Mouse (Mus musculus) gastrocnemius, adult 2 months (tissue): ENCODE results near the gene Clint1. TPM values are rescaled to one million over a fixed set of nuclear protein-coding genes. Genes with fewer than 3 reads are reported as not detected.

Experiments
- DNase-seq: peaks from one replicate; pipeline ENCODE4 v3.0.0; 2022
- H3K27ac ChIP-seq: fragments of 200-600 bp; 2 replicates; pipeline ENCODE4 v1.8.1; 2022; ENCODE audit warnings: mild to moderate bottlenecking
- H3K4me3 ChIP-seq: fragments of 200-600 bp; 2 replicates; pipeline ENCODE4 v1.8.1; 2022; ENCODE audit warnings: mild to moderate bottlenecking, moderate library complexity
- CTCF ChIP-seq: fragments of 200-600 bp; IDR thresholded peaks from 2 replicates; pipeline ENCODE4 v1.8.1; 2022; ENCODE audit warnings: antibody characterized with exemption, mild to moderate bottlenecking, moderate library complexity
- intact Hi-C: fragments of 180-260 bp; cut with DNase I; formaldehyde crosslinking; loops from one replicate; pipeline ENCODE4 v1.15.1; 2025
- total RNA-seq, 2 experiments: library from RNA; stranded (reverse); gene quantifications; 2 replicates each; pipeline ENCODE4 v1.2.3; 2021

Clint1 gene
- total RNA-seq, 2 experiments from 2014 or later: 40.2 to 44.9 TPM

- no peak for TF ChIP-seq CTCF
- Histone ChIP-seq H3K27ac (no peak overlapping the region), H3K4me3 (no peak overlapping the region)
- intact Hi-C loops: no loop called here
- no peak for DNase-seq
Observed at GRCm38 (mm10) chr11:45850317-45850716, 1.5 kb upstream of the Clint1 start.

GRCm38 (mm10) chr11:45852124-45852994 is 508 bp downstream of the Clint1 start:
- Histone ChIP-seq H3K27ac (peak overlapping the region; percentile 92), H3K4me3 (peak overlapping the region; percentile 97)
- TF ChIP-seq CTCF: no peak
- no peak for DNase-seq
- intact Hi-C loops: no loop called here

GRCm38 (mm10) chr11:45852995-45853317 is 1.1 kb downstream of the Clint1 start:
- peak overlapping the region; percentile 92 for H3K27ac ChIP-seq
- peak overlapping the region; percentile 97 for H3K4me3 ChIP-seq
- intact Hi-C loops: no loop called here
- TF ChIP-seq CTCF: no peak
- no peak for DNase-seq

- Histone ChIP-seq H3K4me3 (peak overlapping the region; percentile 97; the same call in 1 of the 2 replicates), H3K27ac (peak overlapping the region; percentile 24; the same call in 1 of the 2 replicates)
- no peak for TF ChIP-seq CTCF
- DNase-seq: no peak
- intact Hi-C loops: no loop called here
Observed at GRCm38 (mm10) chr11:45853916-45854315, 2.1 kb downstream of the Clint1 start.

- intact Hi-C loops: no loop called here
- peak overlapping the region; percentile 24 for H3K27ac ChIP-seq
- peak; percentile 29 for DNase-seq
- no peak for TF ChIP-seq CTCF
- no peak overlapping the region for H3K4me3 ChIP-seq
Observed at GRCm38 (mm10) chr11:45854381-45854780, 2.5 kb downstream of the Clint1 start.

- TF ChIP-seq CTCF: no peak
- Histone ChIP-seq H3K27ac (peak overlapping the region; percentile 35), H3K4me3 (no peak overlapping the region)
- no peak for DNase-seq
- intact Hi-C loops: no loop called here
Observed at GRCm38 (mm10) chr11:45855407-45856148, 3.7 kb downstream of the Clint1 start.

- Histone ChIP-seq H3K4me3 (no peak overlapping the region), H3K27ac (peak overlapping the region; percentile 35)
- no peak for TF ChIP-seq CTCF
- intact Hi-C loops: no loop called here
- DNase-seq: no peak
Observed at GRCm38 (mm10) chr11:45856149-45856516, 4.3 kb downstream of the Clint1 start.

- H3K27ac ChIP-seq: peak overlapping the region; percentile 41; the same call in 1 of the 2 replicates
- no peak for DNase-seq
- TF ChIP-seq CTCF: no peak
- intact Hi-C loops: no loop called here
- no peak overlapping the region for H3K4me3 ChIP-seq
Observed at GRCm38 (mm10) chr11:45861334-45861733, 9.5 kb downstream of the Clint1 start.

- Histone ChIP-seq H3K4me3 (no peak overlapping the region), H3K27ac (no peak overlapping the region)
- TF ChIP-seq CTCF: no peak
- intact Hi-C loops: no loop called here
- no peak for DNase-seq
Observed at GRCm38 (mm10) chr11:45864409-45864808, 12.6 kb downstream of the Clint1 start.

GRCm38 (mm10) chr11:45865861-45866260 is 14.0 kb downstream of the Clint1 start:
- DNase-seq: no peak
- intact Hi-C loops: no loop called here
- Histone ChIP-seq H3K4me3 (no peak overlapping the region), H3K27ac (no peak overlapping the region)
- no peak for TF ChIP-seq CTCF

GRCm38 (mm10) chr11:45866534-45866933 is 14.7 kb downstream of the Clint1 start:
- no peak for DNase-seq
- Histone ChIP-seq H3K4me3 (no peak overlapping the region), H3K27ac (0 out of 2 replicates have a peak overlapping the region, but pooled peaks have one; percentile 40)
- no peak for TF ChIP-seq CTCF
- intact Hi-C loops: no loop called here

- Histone ChIP-seq H3K4me3 (no peak overlapping the region), H3K27ac (no peak overlapping the region)
- no peak for DNase-seq
- peak; percentile 45 for TF ChIP-seq CTCF
- intact Hi-C loops: no loop called here
Observed at GRCm38 (mm10) chr11:45873666-45874065, 21.8 kb downstream of the Clint1 start.

GRCm38 (mm10) chr11:45874251-45874650 is 22.4 kb downstream of the Clint1 start:
- no peak for DNase-seq
- intact Hi-C loops: no loop called here
- no peak overlapping the region for H3K4me3 ChIP-seq
- peak overlapping the region; percentile 64; the same call in 1 of the 2 replicates for H3K27ac ChIP-seq
- TF ChIP-seq CTCF: no peak
